Mouse (Mus musculus): ENCODE measurements at regions not wholly inside any gene's neighbourhood (a gene's known extent, or its start where the extent isn't known, plus 50 kb on each side); places are given as distances from the start of the nearest gene placed in this dataset.

GRCm38 (mm10) chr3:120047238-120047637 is 263.0 kb upstream of the Ptbp2 start:
- H3K9me3 ChIP-seq (replicated peaks; ENCODE audit: control insufficient read depth, low read length): no peaks in the 10 kb centered on the region
- no peaks in the 10 kb centered on the region for H3K4me1 ChIP-seq (ENCODE audit: control insufficient read depth, insufficient read depth, low read length)
- H3K9ac ChIP-seq (ENCODE audit: low read length): no peak overlapping the region
- no peak overlapping the region for H3K27ac ChIP-seq (ENCODE audit: low read depth, low read length)
- H3K4me2 ChIP-seq (ENCODE audit: low read length): no peak overlapping the region
- no peaks in the 10 kb centered on the region for H3K36me3 ChIP-seq (ENCODE audit: control insufficient read depth, insufficient read depth, low read length)
- DNase-seq (ENCODE audit: low spot score) (no peak), ATAC-seq (no peak)
- no peaks in the 10 kb centered on the region for H3K27me3 ChIP-seq (replicated peaks; ENCODE audit: control insufficient read depth, insufficient read depth, low read length)
- no peak overlapping the region for H3K4me3 ChIP-seq (ENCODE audit: low read depth, low read length)
- WGBS: 96% methylated on average over 3 of the region's 3 CpGs

- no peak for ATAC-seq
- WGBS: 91% methylated on average over 3 of the region's 3 CpGs
- Histone ChIP-seq H3K36me3 (ENCODE audit: control insufficient read depth, insufficient read depth, low read length) (no peaks in the 10 kb centered on the region), H3K27me3 (replicated peaks; ENCODE audit: control insufficient read depth, insufficient read depth, low read length) (no peaks in the 10 kb centered on the region), H3K27ac (ENCODE audit: low read depth, low read length) (no peak overlapping the region), H3K4me1 (ENCODE audit: control insufficient read depth, insufficient read depth, low read length) (no peaks in the 10 kb centered on the region), H3K9ac (ENCODE audit: low read length) (no peak overlapping the region), H3K4me2 (ENCODE audit: low read length) (no peak overlapping the region), H3K9me3 (replicated peaks; ENCODE audit: control insufficient read depth, low read length) (no peaks in the 10 kb centered on the region), H3K4me3 (ENCODE audit: low read depth, low read length) (no peak overlapping the region)
- no peak for DNase-seq (ENCODE audit: low spot score)
These were observed 253.3 kb upstream of the Ptbp2 start for GRCm38 (mm10) chr3:120037526-120037925.

- peak; percentile 65 for DNase-seq (ENCODE audit: low spot score)
- WGBS: 60% methylated on average over 10 of the region's 10 CpGs
- H3K4me2 ChIP-seq (ENCODE audit: low read length): no peak overlapping the region
- no peak overlapping the region for H3K4me3 ChIP-seq (ENCODE audit: low read depth, low read length)
- H3K9me3 ChIP-seq (replicated peaks; ENCODE audit: control insufficient read depth, low read length): no peaks in the 10 kb centered on the region
- ATAC-seq: peak; percentile 72
- no peaks in the 10 kb centered on the region for H3K36me3 ChIP-seq (ENCODE audit: control insufficient read depth, insufficient read depth, low read length)
- no peak overlapping the region for H3K9ac ChIP-seq (ENCODE audit: low read length)
- no peaks in the 10 kb centered on the region for H3K27me3 ChIP-seq (replicated peaks; ENCODE audit: control insufficient read depth, insufficient read depth, low read length)
- no peak overlapping the region; the same call in 1 of the 2 replicates for H3K27ac ChIP-seq (ENCODE audit: low read depth, low read length)
- peaks cover 6% of the 10 kb centered on the region for H3K4me1 ChIP-seq (ENCODE audit: control insufficient read depth, insufficient read depth, low read length)
These were observed 235.8 kb upstream of the Ptbp2 start for GRCm38 (mm10) chr3:120019826-120020683.

- H3K9ac ChIP-seq (ENCODE audit: low read length): no peak overlapping the region
- no peak overlapping the region for H3K27ac ChIP-seq (ENCODE audit: low read depth, low read length)
- H3K36me3 ChIP-seq (ENCODE audit: control insufficient read depth, insufficient read depth, low read length): no peaks in the 10 kb centered on the region
- H3K4me2 ChIP-seq (ENCODE audit: low read length): no peak overlapping the region
- ATAC-seq: no peak
- H3K4me1 ChIP-seq (ENCODE audit: control insufficient read depth, insufficient read depth, low read length): peaks cover 6% of the 10 kb centered on the region
- H3K4me3 ChIP-seq (ENCODE audit: low read depth, low read length): no peak overlapping the region
- WGBS: 95% methylated on average over 7 of the region's 7 CpGs
- DNase-seq (ENCODE audit: low spot score): no peak
- H3K9me3 ChIP-seq (replicated peaks; ENCODE audit: control insufficient read depth, low read length): no peaks in the 10 kb centered on the region
- H3K27me3 ChIP-seq (replicated peaks; ENCODE audit: control insufficient read depth, insufficient read depth, low read length): no peaks in the 10 kb centered on the region
These were observed 231.1 kb upstream of the Ptbp2 start for GRCm38 (mm10) chr3:120015376-120015775.

GRCm38 (mm10) chr3:120011861-120012260 is 227.6 kb upstream of the Ptbp2 start:
- no peaks in the 10 kb centered on the region for H3K27me3 ChIP-seq (replicated peaks; ENCODE audit: control insufficient read depth, insufficient read depth, low read length)
- H3K9me3 ChIP-seq (replicated peaks; ENCODE audit: control insufficient read depth, low read length): no peaks in the 10 kb centered on the region
- no peaks in the 10 kb centered on the region for H3K36me3 ChIP-seq (ENCODE audit: control insufficient read depth, insufficient read depth, low read length)
- DNase-seq (ENCODE audit: low spot score): no peak
- no peak overlapping the region for H3K27ac ChIP-seq (ENCODE audit: low read depth, low read length)
- no peak overlapping the region for H3K4me3 ChIP-seq (ENCODE audit: low read depth, low read length)
- H3K9ac ChIP-seq (ENCODE audit: low read length): no peak overlapping the region
- 28% methylated on average over 3 of the region's 3 CpGs for WGBS
- no peak overlapping the region for H3K4me2 ChIP-seq (ENCODE audit: low read length)
- ATAC-seq: no peak
- no peaks in the 10 kb centered on the region; the same call in 1 of the 2 replicates for H3K4me1 ChIP-seq (ENCODE audit: control insufficient read depth, insufficient read depth, low read length)

- Histone ChIP-seq H3K9ac (ENCODE audit: low read length) (no peak overlapping the region), H3K4me2 (ENCODE audit: low read length) (no peak overlapping the region), H3K27me3 (replicated peaks; ENCODE audit: control insufficient read depth, insufficient read depth, low read length) (no peaks in the 10 kb centered on the region), H3K9me3 (replicated peaks; ENCODE audit: control insufficient read depth, low read length) (no peaks in the 10 kb centered on the region), H3K36me3 (ENCODE audit: control insufficient read depth, insufficient read depth, low read length) (no peaks in the 10 kb centered on the region), H3K27ac (ENCODE audit: low read depth, low read length) (no peak overlapping the region), H3K4me3 (ENCODE audit: low read depth, low read length) (no peak overlapping the region), H3K4me1 (ENCODE audit: control insufficient read depth, insufficient read depth, low read length) (no peaks in the 10 kb centered on the region; the same call in 1 of the 2 replicates)
- WGBS: 87% methylated on average over 3 of the region's 3 CpGs
- no peak for ATAC-seq
- no peak for DNase-seq (ENCODE audit: low spot score)
These were observed 223.8 kb upstream of the Ptbp2 start for GRCm38 (mm10) chr3:120008110-120008509.

GRCm38 (mm10) chr3:120004588-120004987 is 220.3 kb upstream of the Ptbp2 start:
- Histone ChIP-seq H3K4me2 (ENCODE audit: low read length) (no peak overlapping the region), H3K4me1 (ENCODE audit: control insufficient read depth, insufficient read depth, low read length) (no peaks in the 10 kb centered on the region), H3K27ac (ENCODE audit: low read depth, low read length) (no peak overlapping the region), H3K4me3 (ENCODE audit: low read depth, low read length) (no peak overlapping the region), H3K36me3 (ENCODE audit: control insufficient read depth, insufficient read depth, low read length) (no peaks in the 10 kb centered on the region), H3K27me3 (replicated peaks; ENCODE audit: control insufficient read depth, insufficient read depth, low read length) (no peaks in the 10 kb centered on the region), H3K9me3 (replicated peaks; ENCODE audit: control insufficient read depth, low read length) (no peaks in the 10 kb centered on the region), H3K9ac (ENCODE audit: low read length) (no peak overlapping the region)
- no peak for DNase-seq (ENCODE audit: low spot score)
- WGBS: 75% methylated on average over 3 of the region's 3 CpGs
- no peak for ATAC-seq

GRCm38 (mm10) chr3:120000281-120000680 is 216.0 kb upstream of the Ptbp2 start:
- ATAC-seq (no peak), DNase-seq (ENCODE audit: low spot score) (no peak)
- Histone ChIP-seq H3K36me3 (ENCODE audit: control insufficient read depth, insufficient read depth, low read length) (no peaks in the 10 kb centered on the region), H3K4me1 (ENCODE audit: control insufficient read depth, insufficient read depth, low read length) (no peaks in the 10 kb centered on the region), H3K4me2 (ENCODE audit: low read length) (no peak overlapping the region), H3K4me3 (ENCODE audit: low read depth, low read length) (no peak overlapping the region), H3K9me3 (replicated peaks; ENCODE audit: control insufficient read depth, low read length) (no peaks in the 10 kb centered on the region), H3K27me3 (replicated peaks; ENCODE audit: control insufficient read depth, insufficient read depth, low read length) (no peaks in the 10 kb centered on the region), H3K27ac (ENCODE audit: low read depth, low read length) (no peak overlapping the region), H3K9ac (ENCODE audit: low read length) (no peak overlapping the region)
- 81% methylated on average over 5 of the region's 5 CpGs for WGBS

- ATAC-seq (peak; percentile 26; the same call in 1 of the 2 replicates), DNase-seq (ENCODE audit: low spot score) (no peak)
- 63% methylated on average over 9 of the region's 9 CpGs for WGBS
- Histone ChIP-seq H3K27ac (ENCODE audit: low read depth, low read length) (no peak overlapping the region), H3K4me2 (ENCODE audit: low read length) (no peak overlapping the region), H3K9me3 (replicated peaks; ENCODE audit: control insufficient read depth, low read length) (no peaks in the 10 kb centered on the region), H3K4me3 (ENCODE audit: low read depth, low read length) (no peak overlapping the region), H3K27me3 (replicated peaks; ENCODE audit: control insufficient read depth, insufficient read depth, low read length) (no peaks in the 10 kb centered on the region), H3K4me1 (ENCODE audit: control insufficient read depth, insufficient read depth, low read length) (no peaks in the 10 kb centered on the region), H3K36me3 (ENCODE audit: control insufficient read depth, insufficient read depth, low read length) (no peaks in the 10 kb centered on the region), H3K9ac (ENCODE audit: low read length) (no peak overlapping the region)
These were observed 212.2 kb upstream of the Ptbp2 start for GRCm38 (mm10) chr3:119996258-119996988.
